Mouse (Mus musculus) liver, embryonic 14.5 days (tissue): ENCODE data around the gene Slc35b2.

Experiments
- CTCF ChIP-seq: IDR thresholded peaks from 2 replicates; pipeline ENCODE4 v1.5.1; 2016; ENCODE audit warnings: antibody characterized with exemption, low read depth, control low read depth
- EP300 ChIP-seq: IDR thresholded peaks from 2 replicates; pipeline ENCODE4 v1.6.1; 2016; ENCODE audit warnings: antibody characterized with exemption, low read depth

DNA sequence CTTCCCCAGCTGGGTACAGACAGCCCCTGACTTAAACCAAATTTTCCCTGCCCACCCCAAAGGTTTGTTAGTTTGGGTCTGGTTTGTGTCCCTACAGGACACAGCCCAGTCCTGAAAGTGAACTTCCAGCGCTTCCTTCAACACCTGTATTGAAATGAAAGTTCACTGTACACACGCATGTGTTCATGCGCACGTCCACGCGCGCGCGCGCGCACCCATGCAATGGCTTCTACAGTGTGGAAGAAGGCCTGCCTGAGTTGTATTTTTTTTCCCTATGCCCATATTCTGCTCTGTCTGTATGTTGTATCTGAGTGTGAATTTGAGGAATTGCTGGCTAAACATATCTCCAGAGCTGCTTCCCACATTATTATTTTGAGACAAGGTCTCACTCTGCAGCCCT is 1.4 kb downstream of the Slc35b2 start:
- TF ChIP-seq CTCF, result no peak
- no peak for TF ChIP-seq EP300
